Mouse (Mus musculus): ENCODE data around the gene Slc2a9. TPM values are rescaled to one million over a fixed set of nuclear protein-coding genes. Genes with fewer than 3 reads are reported as not detected.
"Not testable (repeated sequence)": the region's sequence is repeated elsewhere in the genome, so short reads cannot be mapped to it uniquely, and the experiment has no call there.

Gene Slc2a9
- polyA plus RNA-seq, 1 experiment from 2014 or later: 0.23 TPM

- no peaks in the 10 kb centered on the region for H3K27me3 ChIP-seq (ENCODE audit: control insufficient read depth, insufficient read depth, low read depth, low read length)
- H3K9me3 ChIP-seq (replicated peaks; ENCODE audit: control insufficient read depth, low read length, poor library complexity, severe bottlenecking): no peaks in the 10 kb centered on the region
- H3K9ac ChIP-seq (ENCODE audit: low read depth, low read length): no peak overlapping the region
- no peak for ATAC-seq
- whole genome bisulfite sequencing: 81% methylated on average over 10 of the region's 10 CpGs
- no peaks in the 10 kb centered on the region for H3K36me3 ChIP-seq (ENCODE audit: control insufficient read depth, insufficient read depth, low read length)
- H3K4me1 ChIP-seq (ENCODE audit: control insufficient read depth, insufficient read depth, low read length): peaks cover 10% of the 10 kb centered on the region
- no peak overlapping the region for H3K4me2 ChIP-seq (ENCODE audit: low read length)
- H3K4me3 ChIP-seq (ENCODE audit: low read depth, low read length): no peak overlapping the region
- no peak overlapping the region for H3K27ac ChIP-seq (ENCODE audit: low read length)
These were observed 21.9 kb downstream of the Slc2a9 start for GRCm38 (mm10) chr5:38480822-38481707.

DNA sequence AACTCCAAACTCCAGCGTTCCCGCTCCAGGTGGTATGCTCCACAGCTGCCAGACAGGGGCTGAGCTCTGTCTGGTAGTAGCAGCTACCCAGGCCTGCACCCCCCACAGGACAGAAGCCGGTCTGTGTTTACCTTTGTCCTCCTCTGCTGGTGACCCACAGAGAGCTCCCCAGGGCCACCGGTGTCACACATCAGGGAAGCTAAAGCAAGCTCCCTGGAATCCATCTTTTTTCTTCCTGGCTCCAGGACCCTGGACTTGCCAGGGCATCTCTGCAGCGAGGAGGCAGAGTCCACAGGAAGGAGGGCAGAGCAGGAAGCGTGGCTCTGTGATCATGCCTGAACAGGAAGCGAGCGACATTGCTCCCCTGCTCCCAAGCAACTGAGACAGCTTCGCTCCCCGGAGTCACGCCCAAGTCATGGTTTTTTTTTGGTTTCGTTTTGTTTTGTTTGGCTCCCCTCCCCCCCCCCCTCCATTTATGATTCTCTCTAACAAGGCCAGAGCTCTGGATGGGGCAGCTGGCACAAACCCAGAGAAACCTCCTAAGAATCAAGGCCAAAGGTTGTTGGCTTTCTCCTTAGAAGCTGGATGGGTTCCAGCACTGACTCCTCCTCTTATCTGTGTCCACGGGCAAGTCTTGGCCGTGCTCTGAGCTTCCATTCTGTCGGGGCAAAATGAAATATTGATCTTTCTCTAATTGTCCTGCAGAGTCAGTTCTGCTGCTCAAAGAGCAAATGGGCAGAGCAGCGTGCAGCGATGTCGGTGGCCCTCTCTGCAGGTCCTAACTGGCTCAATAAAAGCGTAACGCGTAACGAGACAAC, 22.8 kb downstream of the Slc2a9 start:
- WGBS: 16% methylated on average over 22 of the region's 22 CpGs
- H3K4me3 ChIP-seq (ENCODE audit: low read depth, low read length): no peak overlapping the region
- H3K27ac ChIP-seq (ENCODE audit: low read length): peak overlapping the region; percentile 2
- H3K4me1 ChIP-seq (ENCODE audit: control insufficient read depth, insufficient read depth, low read length): peaks cover 10% of the 10 kb centered on the region
- no peaks in the 10 kb centered on the region for H3K27me3 ChIP-seq (ENCODE audit: control insufficient read depth, insufficient read depth, low read depth, low read length)
- H3K36me3 ChIP-seq (ENCODE audit: control insufficient read depth, insufficient read depth, low read length): no peaks in the 10 kb centered on the region
- H3K9ac ChIP-seq (ENCODE audit: low read depth, low read length): peak overlapping the region; percentile 43; the same call in 1 of the 2 replicates
- peak; percentile 59 for ATAC-seq
- peak overlapping the region; percentile 28 for H3K4me2 ChIP-seq (ENCODE audit: low read length)
- H3K9me3 ChIP-seq (replicated peaks; ENCODE audit: control insufficient read depth, low read length, poor library complexity, severe bottlenecking): no peaks in the 10 kb centered on the region

GRCm38 (mm10) chr5:38479545-38479907, 23.4 kb downstream of the Slc2a9 start:
- H3K36me3 ChIP-seq (ENCODE audit: control insufficient read depth, insufficient read depth, low read length); H3K9ac ChIP-seq (ENCODE audit: low read depth, low read length); H3K9me3 ChIP-seq (replicated peaks; ENCODE audit: control insufficient read depth, low read length, poor library complexity, severe bottlenecking); H3K4me1 ChIP-seq (ENCODE audit: control insufficient read depth, insufficient read depth, low read length); H3K27me3 ChIP-seq (ENCODE audit: control insufficient read depth, insufficient read depth, low read depth, low read length); H3K4me3 ChIP-seq (ENCODE audit: low read depth, low read length): not testable (repeated sequence)
- H3K27ac ChIP-seq (ENCODE audit: low read length): peak overlapping the region; percentile 2; the same call in 1 of the 2 replicates
- peak; percentile 66 for ATAC-seq
- H3K4me2 ChIP-seq (ENCODE audit: low read length): peak overlapping the region; percentile 28; the same call in 1 of the 2 replicates

- H3K27me3 ChIP-seq (ENCODE audit: control insufficient read depth, insufficient read depth, low read depth, low read length): no peaks in the 10 kb centered on the region
- peaks cover 10% of the 10 kb centered on the region for H3K4me1 ChIP-seq (ENCODE audit: control insufficient read depth, insufficient read depth, low read length)
- no peak overlapping the region for H3K27ac ChIP-seq (ENCODE audit: low read length)
- H3K9me3 ChIP-seq (replicated peaks; ENCODE audit: control insufficient read depth, low read length, poor library complexity, severe bottlenecking): no peaks in the 10 kb centered on the region
- H3K4me3 ChIP-seq (ENCODE audit: low read depth, low read length): no peak overlapping the region
- ATAC-seq: peak; percentile 32
- H3K4me2 ChIP-seq (ENCODE audit: low read length): no peak overlapping the region
- H3K36me3 ChIP-seq (ENCODE audit: control insufficient read depth, insufficient read depth, low read length): no peaks in the 10 kb centered on the region
- 37% methylated on average over 4 of the region's 4 CpGs for WGBS
- no peak overlapping the region for H3K9ac ChIP-seq (ENCODE audit: low read depth, low read length)
These were observed 23.9 kb downstream of the Slc2a9 start for GRCm38 (mm10) chr5:38479027-38479426.

DNA sequence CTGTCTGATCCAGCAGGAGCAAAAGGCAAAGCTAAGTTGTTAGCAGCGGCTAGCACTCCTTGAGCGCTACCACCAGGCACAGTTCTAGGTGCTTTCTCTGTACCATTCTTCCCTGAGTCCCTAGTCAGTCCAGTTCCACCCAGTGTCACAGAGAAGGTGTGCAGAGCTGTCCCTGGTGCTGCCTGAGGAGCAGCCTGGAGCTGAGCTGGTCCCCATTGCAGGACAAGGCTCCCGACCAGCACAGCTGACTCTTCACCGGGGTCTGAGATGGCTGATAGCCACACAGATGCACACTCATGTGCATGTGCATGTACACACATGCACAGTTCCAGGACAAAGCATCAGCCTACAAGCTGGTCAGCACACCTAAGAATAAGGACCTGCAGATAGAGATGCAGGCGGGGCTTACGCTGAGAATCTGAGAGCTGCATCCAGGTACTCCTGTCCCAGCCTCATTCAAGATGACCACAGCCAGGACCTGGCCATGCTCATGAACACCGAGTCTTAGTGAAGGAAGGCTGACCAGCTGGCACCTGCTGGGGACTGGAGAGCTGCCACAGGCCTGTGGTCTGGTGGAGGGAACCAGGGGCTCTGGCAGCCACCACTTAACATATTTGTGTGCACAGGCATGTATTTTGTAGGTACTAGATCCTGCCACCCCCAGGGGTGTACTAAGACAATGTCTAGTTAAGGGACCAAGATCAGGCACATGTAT, 25.1 kb downstream of the Slc2a9 start:
- Histone ChIP-seq H3K27me3 (ENCODE audit: control insufficient read depth, insufficient read depth, low read depth, low read length) (no peaks in the 10 kb centered on the region), H3K4me3 (ENCODE audit: low read depth, low read length) (no peak overlapping the region), H3K9ac (ENCODE audit: low read depth, low read length) (no peak overlapping the region), H3K4me2 (ENCODE audit: low read length) (no peak overlapping the region), H3K9me3 (replicated peaks; ENCODE audit: control insufficient read depth, low read length, poor library complexity, severe bottlenecking) (no peaks in the 10 kb centered on the region), H3K4me1 (ENCODE audit: control insufficient read depth, insufficient read depth, low read length) (peaks cover 10% of the 10 kb centered on the region), H3K36me3 (ENCODE audit: control insufficient read depth, insufficient read depth, low read length) (no peaks in the 10 kb centered on the region), H3K27ac (ENCODE audit: low read length) (no peak overlapping the region)
- no peak for ATAC-seq
- 85% methylated on average over 7 of the region's 7 CpGs for WGBS

DNA sequence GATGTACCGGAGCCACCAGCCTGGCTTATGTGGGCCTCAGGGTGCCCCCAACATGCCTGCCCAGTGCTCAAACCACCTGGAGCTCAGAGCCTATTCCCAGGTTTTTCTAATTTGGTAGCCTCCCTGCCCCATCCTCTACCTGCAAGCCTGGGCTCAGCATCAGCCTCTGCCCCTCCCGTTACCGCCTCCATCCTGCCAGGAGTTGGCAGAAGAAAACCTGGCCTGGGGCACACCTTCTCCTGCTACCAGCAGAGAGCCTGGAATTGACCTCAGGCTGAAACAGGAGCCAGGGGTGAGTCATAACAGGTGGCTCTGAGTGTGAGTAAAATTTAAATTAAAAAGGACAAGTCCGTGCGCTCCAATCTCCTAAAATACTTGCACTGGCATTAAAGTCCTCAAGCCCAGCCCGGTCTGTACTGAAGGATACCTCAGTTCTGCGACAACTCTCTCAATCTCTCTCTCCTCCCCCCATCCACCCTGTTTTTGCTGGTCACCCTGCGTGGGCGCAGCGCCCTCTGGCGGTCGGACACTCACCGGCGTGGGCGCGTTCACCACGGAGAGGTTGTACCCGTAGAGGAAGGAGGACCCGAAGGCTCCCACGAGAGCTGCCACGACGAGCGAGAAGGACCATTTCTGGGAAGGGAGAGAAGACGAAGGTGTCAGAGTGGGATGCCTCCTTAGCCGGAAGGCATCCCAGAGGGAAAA, 25.9 kb downstream of the Slc2a9 start:
- no peak overlapping the region for H3K9ac ChIP-seq (ENCODE audit: low read depth, low read length)
- ATAC-seq: no peak
- no peak overlapping the region for H3K27ac ChIP-seq (ENCODE audit: low read length)
- H3K4me2 ChIP-seq (ENCODE audit: low read length): no peak overlapping the region
- peaks cover 10% of the 10 kb centered on the region for H3K4me1 ChIP-seq (ENCODE audit: control insufficient read depth, insufficient read depth, low read length)
- H3K27me3 ChIP-seq (ENCODE audit: control insufficient read depth, insufficient read depth, low read depth, low read length): no peaks in the 10 kb centered on the region
- H3K36me3 ChIP-seq (ENCODE audit: control insufficient read depth, insufficient read depth, low read length): no peaks in the 10 kb centered on the region
- 89% methylated on average over 25 of the region's 25 CpGs for WGBS
- no peaks in the 10 kb centered on the region for H3K9me3 ChIP-seq (replicated peaks; ENCODE audit: control insufficient read depth, low read length, poor library complexity, severe bottlenecking)
- H3K4me3 ChIP-seq (ENCODE audit: low read depth, low read length): no peak overlapping the region

DNA sequence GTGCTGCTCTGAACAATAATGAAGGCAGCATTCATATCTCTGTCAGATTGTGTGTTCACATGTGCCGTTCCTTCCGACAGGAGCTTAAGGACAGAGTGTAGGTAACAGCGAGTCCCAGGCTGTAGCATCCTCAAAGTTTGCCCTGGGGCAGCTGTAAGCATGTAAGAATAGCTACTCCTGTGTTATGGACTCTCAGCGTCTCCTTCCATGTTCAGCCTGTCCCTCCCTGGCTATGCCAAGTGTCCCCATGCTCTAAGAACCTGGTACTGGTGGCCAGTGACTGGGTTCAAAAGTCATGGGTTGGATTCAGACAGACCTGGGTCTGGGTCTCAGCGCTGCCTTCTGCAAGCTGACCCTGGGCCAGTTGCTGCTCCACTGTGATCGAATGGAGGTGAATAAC, 32.1 kb downstream of the Slc2a9 start:
- Histone ChIP-seq H3K4me1 (ENCODE audit: control insufficient read depth, insufficient read depth, low read length) (no peaks in the 10 kb centered on the region), H3K4me2 (ENCODE audit: low read length) (no peak overlapping the region), H3K9ac (ENCODE audit: low read depth, low read length) (no peak overlapping the region), H3K36me3 (ENCODE audit: control insufficient read depth, insufficient read depth, low read length) (no peaks in the 10 kb centered on the region), H3K27me3 (ENCODE audit: control insufficient read depth, insufficient read depth, low read depth, low read length) (no peaks in the 10 kb centered on the region), H3K27ac (ENCODE audit: low read length) (no peak overlapping the region), H3K9me3 (replicated peaks; ENCODE audit: control insufficient read depth, low read length, poor library complexity, severe bottlenecking) (no peaks in the 10 kb centered on the region), H3K4me3 (ENCODE audit: low read depth, low read length) (no peak overlapping the region)
- WGBS: 87% methylated on average over 6 of the region's 6 CpGs
- no peak for ATAC-seq

- Histone ChIP-seq H3K27me3 (ENCODE audit: control insufficient read depth, insufficient read depth, low read depth, low read length) (no peaks in the 10 kb centered on the region), H3K4me3 (ENCODE audit: low read depth, low read length) (no peak overlapping the region), H3K36me3 (ENCODE audit: control insufficient read depth, insufficient read depth, low read length) (no peaks in the 10 kb centered on the region), H3K4me2 (ENCODE audit: low read length) (no peak overlapping the region), H3K4me1 (ENCODE audit: control insufficient read depth, insufficient read depth, low read length) (no peaks in the 10 kb centered on the region), H3K27ac (ENCODE audit: low read length) (no peak overlapping the region), H3K9ac (ENCODE audit: low read depth, low read length) (no peak overlapping the region), H3K9me3 (replicated peaks; ENCODE audit: control insufficient read depth, low read length, poor library complexity, severe bottlenecking) (no peaks in the 10 kb centered on the region)
- ATAC-seq: peak; percentile 75
- 23% methylated on average over 5 of the region's 5 CpGs for WGBS
These were observed 32.9 kb downstream of the Slc2a9 start for GRCm38 (mm10) chr5:38469891-38470578.

All from midbrain, embryonic 16.5 days (tissue).